Mouse (Mus musculus): ENCODE results near the gene Vmn1r78. TPM values are rescaled to one million over a fixed set of nuclear protein-coding genes. Genes with fewer than 3 reads are reported as not detected.

Gene Vmn1r78
- not detected in 2 replicates for polyA plus RNA-seq (2012; rRNA removed)

GRCm38 (mm10) chr7:12149957-12150356, at the start of gene Vmn1r78:
TSS of gene Vmn1r78 (plus strand) at chr7:12150257.

GRCm38 (mm10) chr7:12170979-12171378, 20.9 kb downstream of the Vmn1r78 start, which contains the start of gene Vmn1r79:
TSS of gene Vmn1r79 (plus strand) at chr7:12171279.

GRCm38 (mm10) chr7:12188986-12189385, 38.9 kb downstream of the Vmn1r78 start, which contains the start of gene Vmn1r80:
TSS of gene Vmn1r80 (plus strand) at chr7:12189286.

Other genes with a start within 250 kb of the Vmn1r78 start
- not detected in 2 replicates for gene Vmn1r76, start 212.0 kb upstream of the Vmn1r78 start, polyA plus RNA-seq (2012; rRNA removed)
- not detected in 2 replicates for gene Vmn1r77, start 113.5 kb upstream of the Vmn1r78 start, polyA plus RNA-seq (2012; rRNA removed)
- gene Vmn1r79, start 21.0 kb downstream of the Vmn1r78 start, polyA plus RNA-seq (2012; rRNA removed) = not detected in 2 replicates
- gene Vmn1r80, start 39.0 kb downstream of the Vmn1r78 start, polyA plus RNA-seq (2012; rRNA removed) = not detected in 2 replicates
- gene Vmn1r81, start 118.0 kb downstream of the Vmn1r78 start, polyA plus RNA-seq (2012; rRNA removed) = not detected in 2 replicates
- not detected in 2 replicates for gene Vmn1r82, start 150.2 kb downstream of the Vmn1r78 start, polyA plus RNA-seq (2012; rRNA removed)
- not detected in 2 replicates for gene Vmn1r83, start 179.2 kb downstream of the Vmn1r78 start, polyA plus RNA-seq (2012; rRNA removed)
- not detected in 2 replicates for gene Vmn1r84, start 219.0 kb downstream of the Vmn1r78 start, polyA plus RNA-seq (2012; rRNA removed)

Measured in liver, embryonic 14 days (tissue).